Mouse (Mus musculus) macrophage (primary cell): ENCODE data around the gene Malsu1. TPM values are rescaled to one million over a fixed set of nuclear protein-coding genes. Genes with fewer than 3 reads are reported as not detected.

ENCODE experiments used
- H3K27ac ChIP-seq: fragments of 350-480 bp; formaldehyde crosslinking; 2 replicates; pipeline ENCODE4 v1.9.0; 2021
- H3K36me3 ChIP-seq: fragments of 350-480 bp; formaldehyde crosslinking; 2 replicates; pipeline ENCODE4 v1.9.0; 2021; ENCODE audit errors: inconsistent target
- H3K4me3 ChIP-seq: fragments of 350-480 bp; formaldehyde crosslinking; 2 replicates; pipeline ENCODE4 v1.9.0; 2021; ENCODE audit errors: inconsistent target
- H3K79me2 ChIP-seq: fragments of 350-480 bp; formaldehyde crosslinking; 2 replicates; pipeline ENCODE4 v1.9.0; 2021; ENCODE audit errors: inconsistent target
- WGBS: methylation state at CpG from one replicate; pipeline ENCODE4 v1.1.7; 2026; ENCODE audit warnings: inconsistent platforms; ENCODE audit not compliant: missing documents; 5-methylcytosine and 5-hydroxymethylcytosine counted together
- polyA plus RNA-seq: library from polyadenylated mRNA; stranded (reverse); fragments of 250-400 nt; gene quantifications from 3 replicates; pipeline ENCODE4 v1.2.4, GENCODE M21; 2018; ENCODE audit warnings: inconsistent platforms

Gene Malsu1
- polyA plus RNA-seq, 1 experiment from 2014 or later: 5.4 TPM

DNA sequence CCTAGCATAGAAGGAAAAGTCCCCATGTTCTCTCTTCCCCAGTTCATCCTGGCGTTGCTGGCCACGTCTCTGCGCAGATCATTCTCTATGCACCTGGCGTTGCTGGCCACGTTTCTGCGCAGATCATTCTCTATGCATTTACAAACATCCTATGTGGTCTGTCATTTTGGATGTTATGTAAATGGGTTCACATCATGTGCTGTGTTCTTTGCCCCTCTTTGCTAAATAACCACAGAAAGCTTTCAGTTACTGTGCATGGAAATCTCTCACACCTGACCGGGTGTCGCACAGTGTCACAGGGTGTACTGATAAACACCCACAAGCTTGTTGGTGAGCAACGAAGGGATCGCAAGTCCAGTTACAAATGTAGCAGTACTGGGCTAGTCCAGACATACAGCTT lies 25.2 kb upstream of the Malsu1 start:
- no peak overlapping the region for H3K4me3 ChIP-seq
- H3K79me2 ChIP-seq: peaks cover 100% of the 10 kb centered on the region
- no peak overlapping the region for H3K27ac ChIP-seq
- WGBS: 100% methylated on average over 7 of the region's 10 CpGs
- H3K36me3 ChIP-seq: peaks cover 99% of the 10 kb centered on the region

DNA sequence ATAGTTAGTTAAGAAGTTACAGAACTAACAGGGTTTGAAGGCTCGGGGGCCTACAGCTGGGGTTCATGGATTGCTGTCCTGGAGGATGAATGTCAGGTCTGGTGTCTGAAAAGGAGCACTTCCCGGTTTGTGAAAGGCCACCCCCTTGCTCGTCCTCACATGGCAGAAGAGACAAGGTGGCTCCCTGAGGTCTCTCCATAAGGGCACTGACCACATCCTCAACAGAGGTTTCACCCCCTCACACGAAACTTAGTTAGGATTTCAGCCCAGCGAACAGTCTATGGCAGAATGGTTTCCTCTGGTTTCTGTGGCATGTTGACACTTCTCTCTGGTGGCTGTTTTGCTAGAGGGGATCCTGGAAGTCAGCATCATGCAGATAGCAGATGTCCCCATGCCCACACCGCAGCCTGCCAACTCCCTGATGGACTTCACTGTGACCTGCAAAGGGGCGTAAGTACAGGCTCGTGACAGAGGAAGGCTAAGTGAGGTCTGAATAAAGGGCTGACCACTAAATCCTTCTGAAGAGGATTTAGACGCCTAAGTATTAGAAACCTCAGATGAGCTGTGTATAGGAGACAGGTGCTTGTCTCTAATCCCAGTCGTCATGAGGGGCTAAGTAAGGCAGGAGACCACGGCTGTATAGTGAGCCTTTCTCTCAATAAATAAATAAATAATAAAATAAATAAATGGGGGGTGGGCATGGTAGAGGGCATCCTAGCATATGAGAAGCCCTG lies 22.8 kb upstream of the Malsu1 start:
- WGBS: 26% methylated on average over 9 of the region's 11 CpGs

DNA sequence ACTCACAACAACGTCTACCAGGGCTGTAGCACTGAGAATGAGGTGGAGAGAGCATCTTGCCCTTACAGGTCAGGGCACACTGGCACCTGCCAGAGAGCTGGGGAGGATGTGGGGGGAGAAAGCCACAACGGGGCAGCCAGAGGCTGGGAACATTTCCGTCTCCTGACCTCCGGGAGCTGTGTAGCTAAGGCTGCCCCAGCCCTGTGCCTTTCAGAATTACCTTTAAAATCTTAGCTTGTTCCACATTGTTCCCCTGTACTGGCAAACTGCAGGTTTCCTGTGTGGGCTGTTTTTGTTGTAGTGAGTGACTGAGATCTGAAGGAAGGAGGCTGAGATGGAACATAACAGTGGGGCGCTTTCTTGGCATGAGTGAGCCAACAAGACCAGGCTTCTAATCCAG lies 21.4 kb upstream of the Malsu1 start:
- Histone ChIP-seq H3K27ac (no peak overlapping the region), H3K4me3 (no peak overlapping the region), H3K79me2 (peaks cover 95% of the 10 kb centered on the region), H3K36me3 (peaks cover 95% of the 10 kb centered on the region)
- 42% methylated on average over 5 of the region's 5 CpGs for WGBS

More for the DNA sequence above, 22.8 kb upstream of the Malsu1 start:
- peaks cover 95% of the 10 kb centered on the region for H3K36me3 ChIP-seq
- no peak overlapping the region for H3K27ac ChIP-seq
- H3K4me3 ChIP-seq: no peak overlapping the region
- peaks cover 99% of the 10 kb centered on the region for H3K79me2 ChIP-seq

DNA sequence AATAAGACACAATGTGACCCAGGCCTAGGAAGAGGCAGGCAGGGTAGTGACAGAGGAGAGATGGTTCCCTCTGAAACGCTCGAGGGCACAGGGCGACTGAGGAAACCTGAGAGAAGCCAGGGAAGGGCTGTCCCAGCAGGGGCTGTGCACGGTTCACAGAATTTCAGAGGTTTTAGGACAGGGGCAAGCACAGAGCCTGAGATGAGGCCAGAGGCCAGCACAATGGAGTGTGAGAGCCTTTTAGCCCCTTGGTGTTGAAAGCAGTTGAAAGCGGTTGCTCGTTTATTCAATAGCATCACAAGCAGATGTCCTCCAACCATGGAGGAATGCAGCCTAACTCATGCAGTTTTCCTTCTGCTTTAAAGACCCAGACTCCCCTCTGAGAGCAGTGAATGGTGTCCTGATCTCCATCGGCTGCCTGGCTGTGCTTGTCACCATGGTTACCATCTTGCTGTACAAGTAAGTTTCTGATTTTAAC lies 18.3 kb upstream of the Malsu1 start:
- Histone ChIP-seq H3K4me3 (no peak overlapping the region), H3K27ac (no peak overlapping the region), H3K36me3 (peaks cover 92% of the 10 kb centered on the region), H3K79me2 (peaks cover 67% of the 10 kb centered on the region)
- WGBS: 84% methylated on average over 7 of the region's 7 CpGs

DNA sequence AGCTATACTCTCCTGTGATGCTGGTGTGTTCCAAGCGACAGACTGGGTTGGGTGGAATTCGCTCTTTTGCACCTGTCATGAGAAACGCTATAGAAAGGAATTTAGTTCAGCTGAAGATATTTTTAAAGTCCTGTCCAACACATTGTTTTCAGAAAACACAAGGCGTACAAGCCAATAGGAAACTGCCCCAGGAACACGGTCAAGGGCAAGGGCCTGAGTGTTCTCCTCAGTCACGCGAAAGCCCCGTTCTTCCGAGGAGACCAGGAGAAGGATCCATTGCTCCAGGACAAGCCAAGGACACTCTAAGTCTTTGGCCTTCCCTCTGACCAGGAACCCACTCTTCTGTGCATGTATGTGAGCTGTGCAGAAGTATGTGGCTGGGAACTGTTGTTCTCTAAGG lies 17.6 kb upstream of the Malsu1 start:
- H3K4me3 ChIP-seq: no peak overlapping the region
- H3K27ac ChIP-seq: no peak overlapping the region
- peaks cover 60% of the 10 kb centered on the region for H3K79me2 ChIP-seq
- H3K36me3 ChIP-seq: peaks cover 85% of the 10 kb centered on the region
- 97% methylated on average over 9 of the region's 9 CpGs for WGBS

DNA sequence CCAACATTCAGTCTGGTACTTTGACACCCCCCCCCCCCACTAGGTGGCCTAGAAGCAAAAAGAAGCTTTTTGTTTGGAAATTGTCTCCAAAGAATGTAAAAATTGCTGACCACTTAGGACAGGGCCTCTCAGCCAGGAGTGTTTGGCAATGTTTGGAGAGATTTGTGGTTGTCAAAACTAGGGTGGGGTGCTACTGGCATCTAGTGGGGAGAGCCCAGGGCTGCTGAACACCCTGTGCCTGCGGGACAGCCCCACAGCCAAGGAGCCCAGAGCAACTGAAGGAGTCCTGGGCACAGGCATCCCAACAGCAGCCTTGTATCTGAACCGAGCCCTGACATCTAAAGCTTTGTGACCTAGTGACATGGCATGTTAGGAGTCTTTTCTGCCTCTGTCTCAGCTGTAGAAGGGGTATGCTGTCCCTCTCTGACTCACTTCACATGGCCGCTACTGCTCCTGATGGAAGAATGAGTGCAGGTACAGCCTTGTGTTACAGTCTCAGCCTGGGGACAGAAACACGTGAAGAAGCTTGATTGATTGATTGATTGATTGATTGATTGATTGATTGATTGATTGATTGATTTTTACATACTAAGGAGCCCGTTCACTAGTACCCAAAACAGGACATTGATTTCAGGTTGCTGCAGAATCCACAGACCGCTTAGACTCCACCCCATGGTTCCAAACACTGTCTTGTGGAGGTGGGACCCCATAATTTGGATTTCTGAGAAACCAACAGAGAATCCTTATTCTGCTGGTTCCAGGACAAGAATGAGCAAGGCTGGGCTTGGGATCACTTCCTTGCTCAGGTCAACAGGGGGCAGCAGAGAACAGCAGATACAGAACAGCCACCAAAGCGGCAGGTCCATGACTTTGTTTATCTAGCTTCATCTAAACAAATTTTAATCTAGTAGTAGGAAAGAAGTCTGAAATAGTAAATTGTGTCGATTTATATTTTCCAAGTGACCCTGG lies 16.3 kb upstream of the Malsu1 start:
- H3K36me3 ChIP-seq: peaks cover 72% of the 10 kb centered on the region
- peaks cover 47% of the 10 kb centered on the region; the same call in 1 of the 2 replicates for H3K79me2 ChIP-seq
- no peak overlapping the region for H3K4me3 ChIP-seq
- WGBS: 46% methylated on average over 8 of the region's 8 CpGs
- H3K27ac ChIP-seq: no peak overlapping the region

DNA sequence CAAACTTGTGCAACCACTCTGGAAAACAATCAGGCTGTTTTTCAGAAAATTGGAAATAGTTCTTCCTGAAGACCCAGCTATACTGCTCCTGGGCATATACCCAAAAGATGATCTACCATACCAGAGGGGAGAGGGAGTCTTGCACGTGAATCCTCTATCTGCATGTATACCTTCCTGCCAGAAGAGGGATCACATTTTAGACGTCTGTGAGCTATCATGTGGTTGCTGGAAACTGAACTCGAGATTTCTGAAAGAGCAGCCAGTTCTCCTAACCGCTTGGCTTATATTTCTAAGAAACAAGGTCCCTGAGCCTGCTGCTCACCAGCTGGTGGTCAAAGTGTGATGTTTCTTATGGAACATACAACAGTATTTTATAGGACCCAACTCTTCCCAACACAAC lies 5.2 kb upstream of the Malsu1 start:
- Histone ChIP-seq H3K4me3 (no peak overlapping the region), H3K36me3 (0 out of 2 replicates have a peak, but pooled peaks cover 3% of the 10 kb centered on the region), H3K27ac (no peak overlapping the region), H3K79me2 (no peaks in the 10 kb centered on the region)
- 68% methylated on average over 3 of the region's 4 CpGs for WGBS

DNA sequence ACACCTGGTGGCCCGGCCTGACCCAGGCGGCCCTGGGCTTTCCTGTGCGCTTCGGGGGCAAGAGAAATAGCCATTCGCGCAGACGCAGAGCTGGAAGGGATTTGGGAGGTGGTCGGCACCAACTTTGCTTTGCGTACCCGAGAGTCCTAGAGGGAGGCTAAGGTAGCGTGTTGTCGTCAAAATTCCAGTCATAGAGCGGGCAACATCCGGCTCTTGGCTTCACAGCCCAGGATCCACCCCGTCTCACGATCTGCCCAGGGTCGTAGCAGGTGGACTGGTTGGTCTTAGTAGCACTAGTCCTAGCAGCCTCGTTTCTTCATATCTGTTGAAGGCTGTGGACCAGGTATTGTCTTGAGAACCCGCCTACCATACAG lies 509 bp downstream of the Malsu1 start:
- H3K27ac ChIP-seq: peak overlapping the region; percentile 24; the same call in 1 of the 2 replicates
- under 1% methylated on average over 19 of the region's 19 CpGs for WGBS

DNA sequence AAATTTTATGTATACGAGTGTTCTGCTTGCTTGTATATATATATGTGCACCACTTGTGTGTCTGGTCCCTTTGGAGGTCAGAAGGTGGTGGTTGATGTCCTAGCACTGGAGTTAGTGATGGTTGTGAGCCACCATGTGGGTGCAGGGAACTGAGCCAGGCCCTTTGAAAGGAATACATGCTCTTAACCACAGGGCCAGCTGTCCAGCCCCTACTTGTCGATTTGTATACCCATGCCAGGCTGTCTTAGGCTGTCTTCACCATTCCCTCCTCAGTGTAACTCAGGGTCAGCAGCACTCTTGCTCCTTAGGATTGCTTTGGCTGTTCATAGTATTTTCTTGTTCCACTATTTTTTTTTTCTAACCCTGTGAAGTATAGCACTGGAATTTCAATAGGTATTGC lies 4.3 kb downstream of the Malsu1 start:
- Histone ChIP-seq H3K36me3 (peaks cover 10% of the 10 kb centered on the region; the same call in 1 of the 2 replicates), H3K27ac (no peak overlapping the region), H3K4me3 (no peak overlapping the region), H3K79me2 (peaks cover 81% of the 10 kb centered on the region)
- WGBS: 86% methylated on average over 2 of the region's 2 CpGs

More for the DNA sequence above, 509 bp downstream of the Malsu1 start:
- Histone ChIP-seq H3K79me2 (peaks cover 52% of the 10 kb centered on the region), H3K4me3 (peak overlapping the region; percentile 78), H3K36me3 (0 out of 2 replicates have a peak, but pooled peaks cover 2% of the 10 kb centered on the region)

DNA sequence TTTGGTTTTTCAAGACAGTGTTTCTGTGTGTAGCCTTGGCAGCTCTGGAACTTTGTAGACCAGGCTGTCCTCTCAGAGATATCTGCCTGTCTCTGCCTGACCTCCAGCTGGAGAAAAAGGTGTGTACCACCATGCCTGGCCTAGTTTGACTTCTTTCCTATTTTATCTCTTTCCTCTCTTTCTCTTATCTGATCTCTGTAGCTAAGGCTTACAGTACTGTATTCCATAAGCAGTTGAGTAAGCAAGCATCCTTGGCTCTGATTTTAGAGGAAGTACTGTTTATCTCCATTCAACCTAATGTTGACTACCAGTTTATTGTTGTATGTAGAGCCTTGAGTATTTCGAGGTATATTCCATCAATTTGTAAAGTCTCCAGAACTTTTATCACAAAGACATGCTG lies 5.7 kb downstream of the Malsu1 start:
- no peak overlapping the region for H3K4me3 ChIP-seq
- H3K79me2 ChIP-seq: peaks cover 77% of the 10 kb centered on the region
- H3K36me3 ChIP-seq: peaks cover 24% of the 10 kb centered on the region

DNA sequence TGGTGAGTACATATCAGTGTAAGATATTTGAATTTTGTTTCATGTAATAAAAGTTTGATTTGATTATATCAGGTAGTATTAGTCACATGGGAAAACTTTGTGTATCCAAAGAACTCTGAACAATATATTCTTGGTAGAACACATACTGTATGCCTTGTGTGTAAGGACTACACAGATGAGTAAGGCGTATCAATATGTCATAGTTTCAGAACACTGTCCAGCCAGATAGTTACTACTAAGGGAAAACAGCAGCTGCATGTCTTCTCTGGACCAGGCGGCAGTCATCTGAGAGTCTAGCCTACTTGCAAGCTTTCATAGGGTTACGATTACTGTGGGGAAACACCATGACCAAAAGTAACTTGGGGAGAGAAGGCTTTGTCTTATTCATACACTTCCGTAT lies 9.4 kb downstream of the Malsu1 start:
- Histone ChIP-seq H3K27ac (no peak overlapping the region), H3K4me3 (no peak overlapping the region), H3K79me2 (peaks cover 40% of the 10 kb centered on the region), H3K36me3 (peaks cover 55% of the 10 kb centered on the region)
- 97% methylated on average over 4 of the region's 4 CpGs for WGBS

More for the DNA sequence above, 5.7 kb downstream of the Malsu1 start:
- H3K27ac ChIP-seq: no peak overlapping the region
- 82% methylated on average over 1 of the region's 1 CpGs for WGBS

DNA sequence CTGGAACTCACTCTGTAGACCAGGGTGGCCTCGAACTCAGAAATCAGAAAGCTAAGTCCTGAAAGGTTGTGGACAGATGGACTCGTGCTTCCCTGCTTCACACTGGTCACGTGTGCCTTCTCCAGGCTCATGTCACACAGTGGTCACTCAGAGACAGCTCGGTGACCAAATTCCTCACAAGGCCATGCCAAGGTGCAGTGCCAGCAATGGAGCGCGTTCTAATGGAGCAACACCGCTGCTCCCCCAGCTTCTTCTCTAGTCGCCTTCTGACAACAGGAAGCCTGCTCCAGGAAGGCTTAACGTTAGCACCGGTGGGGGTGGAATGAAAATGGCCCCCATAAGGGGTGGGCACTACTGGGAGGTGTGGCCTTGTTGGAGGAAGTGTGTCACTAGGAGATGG lies 21.4 kb downstream of the Malsu1 start:
- 89% methylated on average over 10 of the region's 10 CpGs for WGBS
- Histone ChIP-seq H3K27ac (no peak overlapping the region), H3K79me2 (no peaks in the 10 kb centered on the region), H3K36me3 (peaks cover 3% of the 10 kb centered on the region; the same call in 1 of the 2 replicates), H3K4me3 (no peak overlapping the region)

DNA sequence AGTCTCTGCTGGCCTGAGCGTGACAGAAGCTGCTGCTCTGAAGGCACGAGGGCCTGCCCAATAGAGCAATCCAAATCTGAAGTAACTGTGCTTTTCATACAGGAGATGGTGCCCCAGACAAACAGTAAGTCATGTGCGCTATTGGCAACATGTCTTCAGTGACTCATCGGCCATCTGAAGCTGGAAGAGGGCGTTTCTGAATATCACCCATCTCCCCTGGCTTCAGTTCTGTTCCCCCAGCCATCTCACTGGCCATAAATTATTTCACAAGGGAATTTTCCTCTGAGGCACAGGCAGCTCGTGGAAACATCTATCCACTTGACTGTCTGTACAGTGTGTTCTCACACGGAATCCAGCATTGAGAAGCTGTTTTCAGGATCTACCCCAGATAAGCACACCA lies 22.8 kb downstream of the Malsu1 start:
- peaks cover under 1% of the 10 kb centered on the region; the same call in 1 of the 2 replicates for H3K36me3 ChIP-seq
- WGBS: 93% methylated on average over 6 of the region's 7 CpGs
- no peak overlapping the region for H3K4me3 ChIP-seq
- H3K79me2 ChIP-seq: no peaks in the 10 kb centered on the region
- H3K27ac ChIP-seq: no peak overlapping the region

DNA sequence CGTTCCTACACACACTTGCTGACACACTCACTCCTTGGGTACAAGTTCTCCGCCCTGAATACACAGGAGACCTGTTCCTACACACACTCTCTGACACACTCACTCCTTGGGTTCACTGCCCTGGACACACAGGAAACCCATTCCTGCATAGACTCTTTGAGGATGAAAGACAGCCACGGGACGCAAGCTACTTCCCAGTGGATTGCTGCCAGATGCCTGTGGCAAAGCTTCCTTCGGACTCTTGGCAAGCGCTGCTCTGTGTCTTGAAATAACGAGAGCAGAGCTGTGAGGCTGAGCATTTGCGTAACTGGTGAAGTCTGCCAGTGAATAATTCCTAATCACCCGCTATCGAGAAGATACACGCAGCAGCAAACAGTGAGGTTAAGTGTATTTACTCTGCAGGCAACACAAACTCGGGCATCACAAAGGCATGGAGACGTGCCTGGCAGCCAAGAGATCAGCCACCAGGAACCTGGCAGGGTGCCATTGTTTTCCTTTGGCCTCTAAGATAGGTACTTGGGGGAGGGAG lies 23.4 kb downstream of the Malsu1 start:
- Histone ChIP-seq H3K79me2 (no peaks in the 10 kb centered on the region), H3K27ac (no peak overlapping the region), H3K4me3 (no peak overlapping the region), H3K36me3 (no peaks in the 10 kb centered on the region)
- 91% methylated on average over 13 of the region's 13 CpGs for WGBS
